Mouse (Mus musculus): ENCODE data around the gene Gm28710.

Gene Gm28710

DNA sequence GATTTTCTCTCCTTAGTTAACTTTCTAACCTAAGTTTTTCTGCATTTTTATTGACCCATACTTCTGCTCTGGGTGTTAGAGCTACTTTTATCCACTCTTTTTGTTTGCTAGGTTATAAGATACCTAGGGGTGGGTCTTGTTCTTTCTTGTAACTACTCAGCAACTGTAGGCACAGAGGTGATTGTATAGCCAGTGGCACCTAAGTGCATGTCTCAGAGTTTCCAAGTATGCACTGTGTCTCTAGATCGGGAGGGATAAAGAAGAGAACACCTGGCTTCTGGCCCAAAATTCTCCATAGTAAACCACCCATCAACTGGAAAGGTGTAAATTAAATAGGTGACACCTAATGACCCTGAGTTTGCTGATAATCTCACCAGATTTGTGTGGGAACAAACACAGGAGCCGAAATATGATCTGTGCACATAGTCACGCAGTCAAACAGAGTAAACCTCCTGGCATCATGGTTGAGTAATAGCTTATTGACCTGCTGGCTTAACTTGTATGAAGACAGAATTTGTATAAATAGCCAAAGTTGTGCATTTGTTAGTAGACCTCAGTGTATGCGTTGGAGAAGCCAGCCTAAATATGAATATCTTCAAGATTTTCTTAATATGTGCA lies at the start of gene Gm28710:
Gene Gm28710, plus strand, starts transcription at position 568 of the 618 bp plus-strand sequence.
- DNase-seq (ENCODE audit: low spot score in 2 of 2): no peak

DNA sequence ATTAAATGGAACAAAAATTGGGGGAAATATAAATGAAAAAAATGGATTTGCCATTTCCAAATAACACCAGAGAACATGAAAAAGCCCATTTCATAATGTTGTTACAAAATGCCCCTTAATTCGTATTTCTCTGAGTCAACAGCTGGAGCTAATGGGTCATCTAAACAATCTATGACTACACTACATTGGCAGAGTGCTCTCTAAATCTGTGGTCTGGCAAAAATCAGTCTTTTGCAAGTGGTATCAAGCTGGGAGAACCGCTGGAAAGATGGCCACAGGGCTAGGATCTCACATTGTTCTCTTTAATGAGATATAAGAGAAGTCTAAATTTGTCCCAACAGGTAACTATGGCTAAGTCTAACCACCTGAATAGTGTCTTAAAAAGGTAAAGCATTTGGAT lies 14.4 kb upstream of the Gm28710 start:
- no peak for DNase-seq (ENCODE audit: low spot score in 2 of 2)

DNA sequence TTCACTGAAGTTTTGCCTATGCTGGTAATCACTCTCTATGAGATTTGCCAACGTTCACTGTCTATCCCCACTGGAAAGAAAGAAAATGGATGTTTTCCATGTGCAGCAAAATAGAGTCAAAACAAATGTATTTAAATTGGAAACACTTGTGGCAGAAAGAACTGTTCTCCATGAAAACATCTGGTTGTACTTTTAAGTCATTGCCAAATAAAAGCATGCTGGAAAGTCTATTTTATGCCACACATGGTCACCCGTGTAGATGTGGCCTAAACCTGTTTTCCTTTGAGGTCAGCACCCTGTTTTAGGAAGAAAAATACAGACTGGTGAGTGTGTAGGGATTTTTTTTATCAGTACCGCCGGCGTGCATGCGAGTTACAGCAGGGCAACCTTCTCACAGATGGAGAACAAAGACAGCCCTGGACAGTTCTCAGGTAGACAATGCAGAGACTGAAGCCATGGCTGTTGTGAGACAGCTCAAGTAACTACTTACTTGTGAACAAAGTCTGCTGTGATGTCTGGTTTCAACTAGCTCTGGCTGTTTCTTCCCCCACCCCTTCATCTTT lies 12.9 kb upstream of the Gm28710 start:
- DNase-seq (ENCODE audit: low spot score in 2 of 2): no peak

DNA sequence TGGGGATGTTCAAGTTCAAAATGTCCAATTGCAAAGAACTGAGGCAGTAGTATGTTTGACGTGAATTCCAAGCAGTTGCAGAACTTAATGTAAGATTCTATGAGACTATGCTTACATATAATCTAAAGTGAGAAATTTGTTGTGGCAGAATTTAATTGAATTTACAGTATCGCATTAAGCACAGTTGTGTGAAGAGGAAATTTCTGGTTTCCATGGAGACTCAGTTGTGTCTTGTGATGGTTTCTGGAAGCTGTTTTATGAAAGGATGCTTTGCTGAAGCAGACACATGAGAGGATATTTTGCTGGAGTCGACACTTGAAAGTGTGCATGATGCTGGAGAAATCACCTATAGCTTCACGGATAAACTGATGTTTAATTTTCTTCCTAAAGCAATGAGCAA lies 6.0 kb upstream of the Gm28710 start:
- no peak for DNase-seq (ENCODE audit: low spot score in 2 of 2)

DNA sequence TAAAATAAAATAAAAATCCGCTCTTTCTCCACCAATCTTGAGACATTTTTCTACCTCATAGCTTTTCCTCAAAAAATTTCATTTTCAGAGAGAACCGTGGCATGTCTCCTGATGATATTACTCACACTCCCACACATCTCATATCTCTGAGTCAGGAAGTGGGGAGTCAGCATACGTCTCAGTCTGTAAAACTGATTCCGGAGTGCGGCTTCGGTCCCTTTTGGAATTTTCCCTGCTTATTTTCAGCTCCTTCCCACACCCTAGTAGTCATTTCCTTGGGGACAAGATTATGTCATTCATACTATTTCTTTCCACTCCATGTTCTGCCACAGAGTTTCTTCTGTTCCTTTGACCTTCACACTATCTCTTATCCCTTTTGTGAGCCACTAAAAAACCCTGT lies 3.4 kb downstream of the Gm28710 start:
- peak; percentile 12 to 13 for DNase-seq (ENCODE audit: low spot score in 2 of 2)

DNA sequence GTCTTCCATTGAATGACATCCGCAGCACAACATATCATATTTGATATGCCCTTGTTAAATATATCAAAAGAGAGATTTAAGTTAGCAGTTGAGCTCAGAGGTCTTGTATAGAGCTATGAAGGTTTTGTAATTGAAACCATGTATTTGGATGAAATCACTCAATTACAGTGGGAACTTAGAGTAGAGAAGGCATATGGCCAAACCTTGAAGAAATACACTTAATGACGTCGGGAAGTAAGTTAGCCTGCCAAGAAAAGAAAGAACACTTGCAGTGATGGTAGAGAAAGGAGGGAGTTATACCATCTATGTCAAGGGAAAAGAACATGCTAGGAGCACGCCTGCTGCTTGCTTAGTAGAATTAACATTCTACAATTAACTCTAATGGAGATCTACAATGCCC lies 11.1 kb downstream of the Gm28710 start:
- no peak for DNase-seq (ENCODE audit: low spot score in 2 of 2)

DNA sequence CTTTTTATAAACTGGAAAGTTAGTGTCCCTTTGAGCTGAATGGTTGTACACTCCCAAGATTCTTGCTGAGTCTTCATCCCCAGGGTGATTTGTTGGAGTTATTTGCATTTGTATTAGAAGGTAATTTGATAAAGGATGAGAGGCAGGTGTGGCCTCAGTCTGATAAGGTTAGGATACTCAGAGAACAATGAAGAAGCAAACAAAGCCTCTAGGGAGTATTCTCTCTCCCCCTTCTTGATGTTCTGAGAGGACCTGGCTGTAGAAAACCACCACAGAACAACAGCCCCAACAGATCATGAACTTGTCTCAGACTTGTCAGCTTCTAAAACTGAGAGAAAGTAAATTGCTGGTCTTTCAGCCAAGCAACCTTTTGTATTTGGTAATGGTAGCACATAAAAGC lies 47.4 kb downstream of the Gm28710 start:
- DNase-seq (ENCODE audit: low spot score in 2 of 2): no peak

DNA sequence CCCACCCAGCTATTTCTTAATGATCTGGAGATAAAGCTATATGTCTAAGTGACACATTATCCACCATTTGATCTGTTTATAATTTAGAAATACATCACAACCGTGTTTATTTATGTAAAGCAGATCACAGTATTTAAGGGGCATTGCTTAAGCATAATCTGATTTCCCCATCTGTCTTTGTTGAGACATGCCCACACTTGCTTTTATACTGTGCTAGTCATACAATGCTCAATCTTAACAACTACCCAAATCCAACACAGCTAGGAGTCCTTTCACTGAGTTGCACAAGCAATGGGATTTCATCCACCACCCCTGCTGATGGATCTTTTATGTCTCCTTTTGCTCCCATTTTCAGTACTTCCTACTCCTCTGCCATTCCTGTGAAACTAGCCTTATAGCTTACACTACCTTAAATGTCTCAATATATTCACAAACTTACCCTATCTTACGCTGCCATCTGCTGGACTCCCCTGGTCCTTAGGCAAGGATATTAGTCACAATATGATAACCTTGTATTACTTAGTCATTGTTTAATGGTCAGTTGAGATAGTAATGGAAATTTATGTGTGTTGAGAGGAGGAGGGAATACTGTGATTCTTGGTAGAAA lies 77.8 kb downstream of the Gm28710 start:
- peak in 1 of 2 experiments; percentile 67 for DNase-seq (ENCODE audit: low spot score in 2 of 2)

DNA sequence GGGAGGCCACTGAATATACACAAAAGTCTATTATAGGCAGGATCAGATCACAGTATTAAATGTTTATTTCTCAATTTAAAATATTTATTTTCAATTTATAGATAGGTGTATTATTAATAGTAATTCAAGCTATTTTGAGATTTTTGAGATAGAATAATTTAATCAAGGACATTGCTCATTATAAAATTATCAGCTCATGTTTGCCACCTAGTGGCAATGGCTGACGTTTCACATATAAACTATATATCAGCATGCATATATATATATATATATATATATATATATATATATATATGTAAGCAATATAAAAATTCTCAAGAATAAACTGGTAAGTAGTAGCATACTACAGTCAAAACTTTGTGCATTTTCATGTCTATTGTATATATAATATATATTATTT lies 102.6 kb downstream of the Gm28710 start:
- DNase-seq (ENCODE audit: low spot score in 2 of 2): no peak

DNA sequence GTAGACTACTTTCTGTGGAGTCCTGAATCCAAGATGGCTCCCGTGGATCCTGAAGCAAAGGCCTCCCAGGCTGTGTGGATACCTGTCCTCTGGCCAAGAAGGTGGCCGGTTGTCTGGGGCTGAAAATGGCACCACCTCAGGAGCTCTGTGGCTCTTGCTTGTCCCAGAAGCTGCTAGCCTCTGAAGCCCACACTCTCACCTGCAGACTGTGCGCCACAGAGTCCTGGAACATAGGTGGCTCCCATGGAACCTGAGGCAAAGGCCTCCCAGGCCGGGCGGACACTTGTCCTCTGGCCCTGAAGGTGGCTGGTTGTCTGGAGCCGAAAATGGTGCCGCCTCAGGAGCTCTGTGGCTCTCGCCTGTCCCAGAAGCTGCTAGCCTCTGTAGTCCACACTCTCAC lies 128.2 kb downstream of the Gm28710 start:
- no peak for DNase-seq (ENCODE audit: low spot score in 2 of 2)

DNA sequence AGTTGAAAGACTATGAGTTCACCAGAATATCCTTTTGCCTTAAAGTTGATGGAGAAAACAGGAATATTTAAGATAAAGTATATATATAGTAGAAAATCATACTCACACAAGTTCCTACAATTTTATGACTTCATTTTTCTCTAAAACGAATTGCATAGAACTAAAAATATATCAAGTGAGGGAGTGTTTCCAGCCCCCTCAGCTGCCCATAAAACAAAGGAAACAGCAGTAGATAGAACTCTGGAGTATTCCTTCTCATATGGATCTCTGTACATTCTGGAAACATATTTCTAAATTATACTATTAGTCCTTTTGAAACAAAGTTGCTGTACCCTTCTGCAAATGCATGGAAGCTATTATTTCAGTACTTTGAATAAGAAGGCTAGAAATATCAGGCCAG lies 130.9 kb downstream of the Gm28710 start:
- DNase-seq (ENCODE audit: low spot score in 2 of 2): no peak

Measured in left cerebral cortex, adult 9 months (tissue).